Mouse (Mus musculus) ES-Bruce4 (cell line): ENCODE results near the gene Krtap28-10.

ENCODE experiments used
- CTCF ChIP-seq: IDR thresholded peaks from one replicate; pipeline ENCODE4 v1.8.1; 2011; ENCODE audit warnings: low read depth, low read length
- EP300 ChIP-seq: IDR thresholded peaks from 2 replicates; pipeline ENCODE4 v1.6.1; 2011; ENCODE audit warnings: low read depth, low read length; ENCODE audit not compliant: insufficient read depth
- POLR2A ChIP-seq: IDR thresholded peaks from one replicate; pipeline ENCODE4 v1.8.1; 2011; ENCODE audit warnings: low read length; ENCODE audit not compliant: insufficient read depth

GRCm38 (mm10) chr1:83075526-83076189, 33.4 kb upstream of the Krtap28-10 start:
- no peak for TF ChIP-seq POLR2A
- TF ChIP-seq EP300, result no peak
- no peak for TF ChIP-seq CTCF
